Mouse (Mus musculus) ES-Bruce4 (cell line): ENCODE measurements at regions not wholly inside any gene's neighbourhood (a gene's known extent, or its start where the extent isn't known, plus 50 kb on each side); places are given as distances from the start of the nearest gene placed in this dataset.

Experiments
- H3K27ac ChIP-seq: 2 replicates; pipeline ENCODE4 v1.5.1; 2012; ENCODE audit warnings: low read length, inconsistent platforms; ENCODE audit not compliant: insufficient read depth
- H3K27me3 ChIP-seq: 2 replicates; pipeline ENCODE4 v1.6.1; 2012; ENCODE audit warnings: mild to moderate bottlenecking, low read length, inconsistent platforms; ENCODE audit not compliant: control insufficient read depth, poor library complexity, insufficient read depth, severe bottlenecking
- H3K36me3 ChIP-seq: 2 replicates; pipeline ENCODE4 v1.6.1; 2012; ENCODE audit warnings: inconsistent platforms, mild to moderate bottlenecking, low read length, moderate library complexity; ENCODE audit not compliant: control insufficient read depth, poor library complexity, insufficient read depth, severe bottlenecking
- H3K4me1 ChIP-seq: one replicate; pipeline ENCODE4 v1.8.1; 2011; ENCODE audit warnings: low read length; ENCODE audit not compliant: control insufficient read depth, insufficient read depth
- H3K4me3 ChIP-seq: 2 replicates; pipeline ENCODE4 v1.5.1; 2011; ENCODE audit warnings: low read depth, mild to moderate bottlenecking, low read length
- H3K9ac ChIP-seq: 2 replicates; pipeline ENCODE4 v1.6.1; 2012; ENCODE audit warnings: low read depth, mild to moderate bottlenecking, inconsistent platforms; ENCODE audit not compliant: poor library complexity, severe bottlenecking
- H3K9me3 ChIP-seq: replicated peaks from 2 replicates; pipeline ENCODE4 v1.6.1; 2012; ENCODE audit warnings: mild to moderate bottlenecking, low read length, inconsistent platforms; ENCODE audit not compliant: control insufficient read depth, poor library complexity, insufficient read depth, severe bottlenecking
- CTCF ChIP-seq: IDR thresholded peaks from one replicate; pipeline ENCODE4 v1.8.1; 2011; ENCODE audit warnings: low read depth, low read length
- EP300 ChIP-seq: IDR thresholded peaks from 2 replicates; pipeline ENCODE4 v1.6.1; 2011; ENCODE audit warnings: low read depth, low read length; ENCODE audit not compliant: insufficient read depth
- POLR2A ChIP-seq: IDR thresholded peaks from one replicate; pipeline ENCODE4 v1.8.1; 2011; ENCODE audit warnings: low read length; ENCODE audit not compliant: insufficient read depth

GRCm38 (mm10) chr8:90535515-90536156 lies 187.5 kb upstream of the Tox3 start:
- H3K27me3 ChIP-seq, result no peaks in the 10 kb centered on the region
- no peak for TF ChIP-seq EP300
- TF ChIP-seq POLR2A, result no peak

GRCm38 (mm10) chr8:90521393-90521792 lies 173.2 kb upstream of the Tox3 start:
- TF ChIP-seq POLR2A (no peak), EP300 (no peak), CTCF (no peak)
- no peaks in the 10 kb centered on the region for H3K4me1 ChIP-seq
- no peaks in the 10 kb centered on the region for H3K36me3 ChIP-seq
- H3K9me3 ChIP-seq, result no peaks in the 10 kb centered on the region; the same call in 1 of the 2 replicates
- H3K27ac ChIP-seq, result no peak overlapping the region
- no peak overlapping the region for H3K4me3 ChIP-seq
- no peak overlapping the region for H3K9ac ChIP-seq
- H3K27me3 ChIP-seq, result no peaks in the 10 kb centered on the region

More at GRCm38 (mm10) chr8:90535515-90536156, 187.5 kb upstream of the Tox3 start:
- H3K36me3 ChIP-seq, result no peaks in the 10 kb centered on the region
- no peak overlapping the region for H3K4me3 ChIP-seq
- no peaks in the 10 kb centered on the region for H3K4me1 ChIP-seq
- no peak overlapping the region for H3K27ac ChIP-seq
- no peaks in the 10 kb centered on the region for H3K9me3 ChIP-seq
- H3K9ac ChIP-seq, result no peak overlapping the region

- no peak overlapping the region for H3K27ac ChIP-seq
- no peaks in the 10 kb centered on the region; the same call in 1 of the 2 replicates for H3K9me3 ChIP-seq
- H3K4me3 ChIP-seq, result no peak overlapping the region
- H3K9ac ChIP-seq, result no peak overlapping the region
- no peaks in the 10 kb centered on the region for H3K36me3 ChIP-seq
- H3K27me3 ChIP-seq, result no peaks in the 10 kb centered on the region
- no peaks in the 10 kb centered on the region for H3K4me1 ChIP-seq
- no peak for TF ChIP-seq EP300
- no peak for TF ChIP-seq POLR2A
- TF ChIP-seq CTCF, result no peak
Observed at GRCm38 (mm10) chr8:90520186-90520585, 172.0 kb upstream of the Tox3 start.

GRCm38 (mm10) chr8:90519567-90519966 lies 171.4 kb upstream of the Tox3 start:
- TF ChIP-seq CTCF (no peak), POLR2A (no peak), EP300 (no peak)
- Histone ChIP-seq H3K36me3 (no peaks in the 10 kb centered on the region), H3K27me3 (no peaks in the 10 kb centered on the region), H3K9me3 (no peaks in the 10 kb centered on the region; the same call in 1 of the 2 replicates), H3K9ac (no peak overlapping the region), H3K4me1 (no peaks in the 10 kb centered on the region), H3K4me3 (no peak overlapping the region), H3K27ac (no peak overlapping the region)

GRCm38 (mm10) chr8:90514191-90514590 lies 166.0 kb upstream of the Tox3 start:
- Histone ChIP-seq H3K9me3 (no peaks in the 10 kb centered on the region), H3K36me3 (no peaks in the 10 kb centered on the region), H3K27ac (no peak overlapping the region), H3K4me1 (no peaks in the 10 kb centered on the region), H3K9ac (no peak overlapping the region), H3K4me3 (no peak overlapping the region), H3K27me3 (no peaks in the 10 kb centered on the region)
- TF ChIP-seq POLR2A, result no peak
- TF ChIP-seq CTCF, result no peak
- no peak for TF ChIP-seq EP300

GRCm38 (mm10) chr8:90513601-90514000 lies 165.5 kb upstream of the Tox3 start:
- TF ChIP-seq CTCF, result no peak
- TF ChIP-seq EP300, result no peak
- no peak for TF ChIP-seq POLR2A
- no peaks in the 10 kb centered on the region for H3K36me3 ChIP-seq
- no peaks in the 10 kb centered on the region for H3K9me3 ChIP-seq

More at GRCm38 (mm10) chr8:90513601-90514000, 165.5 kb upstream of the Tox3 start:
- H3K9ac ChIP-seq, result no peak overlapping the region
- no peak overlapping the region for H3K27ac ChIP-seq
- H3K4me1 ChIP-seq, result no peaks in the 10 kb centered on the region
- no peak overlapping the region for H3K4me3 ChIP-seq
- no peaks in the 10 kb centered on the region for H3K27me3 ChIP-seq
